Mouse (Mus musculus) midbrain, embryonic 15.5 days (tissue): ENCODE data around the gene Trim47. TPM values are rescaled to one million over a fixed set of nuclear protein-coding genes. Genes with fewer than 3 reads are reported as not detected.

ENCODE experiments used
- ATAC-seq: fragments of 200-750 bp; cut with Nextera tagmentation; replicated peaks from 2 replicates; pipeline ENCODE4 v1.8.0; 2017; ENCODE audit warnings: moderate TSS enrichment
- H3K27ac ChIP-seq: fragments of 300-500 bp; sonication (generic); 2 replicates; pipeline ENCODE4 v1.5.1; 2015; ENCODE audit warnings: mild to moderate bottlenecking, inconsistent platforms
- H3K27me3 ChIP-seq: fragments of 300-500 bp; sonication (generic); replicated peaks from 2 replicates; pipeline ENCODE4 v1.6.1; 2015; ENCODE audit warnings: inconsistent platforms
- H3K36me3 ChIP-seq: fragments of 300-500 bp; sonication (generic); replicated peaks from 2 replicates; pipeline ENCODE4 v1.6.1; 2015; ENCODE audit warnings: inconsistent platforms
- H3K4me1 ChIP-seq: fragments of 300-500 bp; sonication (generic); 2 replicates; pipeline ENCODE4 v1.6.1; 2015; ENCODE audit warnings: inconsistent platforms
- H3K4me2 ChIP-seq: fragments of 300-500 bp; sonication (generic); 2 replicates; pipeline ENCODE4 v1.6.1; 2015; ENCODE audit warnings: inconsistent platforms, mild to moderate bottlenecking, moderate library complexity
- H3K4me3 ChIP-seq: fragments of 300-500 bp; sonication (generic); 2 replicates; pipeline ENCODE4 v1.5.1; 2015; ENCODE audit warnings: mild to moderate bottlenecking, inconsistent platforms
- H3K9ac ChIP-seq: fragments of 300-500 bp; sonication (generic); 2 replicates; pipeline ENCODE4 v1.6.1; 2015; ENCODE audit warnings: mild to moderate bottlenecking, inconsistent platforms
- H3K9me3 ChIP-seq: fragments of 300-500 bp; sonication (generic); 2 replicates; pipeline ENCODE4 v1.6.1; 2016; ENCODE audit warnings: inconsistent platforms
- WGBS: fragments of 180-500 bp; shearing (Covaris S2); methylation state at CpG from one replicate; pipeline ENCODE4 v1.1.7; 2015; ENCODE audit warnings: mixed read lengths; 5-methylcytosine and 5-hydroxymethylcytosine counted together
- polyA plus RNA-seq: library from polyadenylated mRNA; unstranded; fragments of >200 nt; fragmentation: Nextera tagmentation; extraction: Ambion mirVana; gene quantifications from 2 replicates; pipeline ENCODE4 v1.2.1, GENCODE M21; 2015

The Trim47 gene
- polyA plus RNA-seq, 1 experiment from 2014 or later, result 10.5 TPM

DNA sequence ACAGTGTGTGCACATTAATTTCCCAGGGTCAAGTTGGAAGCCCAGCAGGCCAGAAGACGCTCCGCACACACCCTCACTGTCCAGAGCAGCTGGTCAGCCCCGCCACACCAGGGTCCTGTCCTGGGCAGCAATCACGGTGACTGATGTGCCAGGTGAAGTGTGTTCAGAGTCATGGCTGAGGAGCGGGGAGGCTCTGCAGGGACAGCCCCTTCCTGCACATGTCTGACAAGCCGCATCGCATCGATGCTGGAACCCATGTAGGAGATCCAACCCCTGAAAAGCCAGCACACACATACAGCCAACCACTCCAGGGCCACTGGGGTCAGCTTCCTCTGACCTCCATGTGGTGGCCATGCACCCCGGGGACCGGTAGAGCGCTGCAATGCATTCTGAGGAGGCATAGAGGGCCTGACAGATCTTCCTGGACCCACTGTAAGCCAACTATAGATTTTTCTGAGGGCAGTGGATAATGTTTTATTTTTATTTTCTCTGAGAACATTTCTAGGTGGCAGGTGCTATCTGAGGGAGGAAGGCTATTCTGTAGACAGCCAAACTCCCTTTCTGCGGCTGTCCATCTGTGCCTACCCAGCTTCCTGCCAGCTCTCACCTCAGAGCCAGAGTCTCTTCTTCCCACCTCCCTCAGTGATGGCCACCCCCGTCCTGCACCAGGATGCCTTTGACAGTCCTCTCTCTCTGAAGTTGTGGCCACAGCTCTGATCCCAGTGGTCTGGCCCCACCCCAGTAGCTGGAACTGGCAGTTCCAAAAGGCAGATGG is 65.2 kb downstream of the Trim47 start:
- Histone ChIP-seq H3K4me1 (no peaks in the 10 kb centered on the region), H3K27me3 (no peaks in the 10 kb centered on the region), H3K9me3 (no peaks in the 10 kb centered on the region), H3K27ac (no peak overlapping the region), H3K4me2 (no peak overlapping the region), H3K4me3 (no peak overlapping the region), H3K9ac (no peak overlapping the region), H3K36me3 (peaks cover 31% of the 10 kb centered on the region)
- ATAC-seq, result no peak; the same call in 1 of the 2 replicates
- WGBS, result 93% methylated on average over 13 of the region's 13 CpGs

DNA sequence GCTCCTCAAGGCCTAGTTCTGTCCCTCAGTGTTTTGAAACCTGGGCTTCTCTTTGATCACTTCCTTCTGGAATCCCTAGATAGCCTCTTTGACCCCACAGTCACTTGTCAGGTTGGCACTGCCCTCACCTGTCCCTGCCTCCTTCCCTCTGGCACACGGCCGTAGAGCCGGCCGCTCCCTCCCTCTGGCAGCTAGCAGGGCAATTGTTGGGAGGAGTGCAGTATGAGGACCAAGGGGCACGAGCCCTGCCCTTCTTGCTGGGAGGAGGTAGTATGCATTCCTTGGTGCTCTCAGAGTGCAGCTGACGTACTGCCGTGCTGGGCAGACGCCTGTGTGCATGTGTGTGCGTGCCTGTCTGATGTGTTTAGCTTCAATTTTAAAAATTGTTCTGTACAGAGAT is 66.4 kb downstream of the Trim47 start:
- Histone ChIP-seq H3K27me3 (no peaks in the 10 kb centered on the region), H3K4me3 (no peak overlapping the region), H3K4me2 (no peak overlapping the region), H3K27ac (no peak overlapping the region), H3K9ac (no peak overlapping the region), H3K36me3 (peaks cover 39% of the 10 kb centered on the region), H3K4me1 (no peaks in the 10 kb centered on the region), H3K9me3 (no peaks in the 10 kb centered on the region)
- no peak for ATAC-seq
- 93% methylated on average over 9 of the region's 9 CpGs for WGBS

DNA sequence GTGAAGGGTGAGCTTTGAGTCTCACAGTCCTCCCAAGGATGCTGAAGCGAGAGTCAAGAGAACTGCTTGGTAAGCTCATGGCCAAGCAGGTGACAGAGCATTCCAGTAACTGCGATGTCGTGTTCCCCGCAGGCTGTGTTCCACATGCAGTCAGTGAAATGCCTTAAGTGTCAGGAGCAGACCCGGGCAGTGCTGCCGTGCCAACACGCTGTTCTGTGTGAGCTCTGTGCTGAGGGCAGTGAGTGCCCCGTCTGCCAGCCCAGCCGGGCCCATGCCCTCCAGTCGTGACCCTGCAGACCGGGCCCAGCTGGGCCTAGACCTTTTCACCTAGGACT is 67.4 kb downstream of the Trim47 start:
- Histone ChIP-seq H3K27me3 (no peaks in the 10 kb centered on the region), H3K36me3 (peaks cover 48% of the 10 kb centered on the region), H3K4me3 (no peak overlapping the region), H3K9ac (no peak overlapping the region), H3K4me1 (no peaks in the 10 kb centered on the region), H3K9me3 (no peaks in the 10 kb centered on the region), H3K27ac (no peak overlapping the region), H3K4me2 (no peak overlapping the region)
- WGBS, result 95% methylated on average over 11 of the region's 11 CpGs
- no peak for ATAC-seq

DNA sequence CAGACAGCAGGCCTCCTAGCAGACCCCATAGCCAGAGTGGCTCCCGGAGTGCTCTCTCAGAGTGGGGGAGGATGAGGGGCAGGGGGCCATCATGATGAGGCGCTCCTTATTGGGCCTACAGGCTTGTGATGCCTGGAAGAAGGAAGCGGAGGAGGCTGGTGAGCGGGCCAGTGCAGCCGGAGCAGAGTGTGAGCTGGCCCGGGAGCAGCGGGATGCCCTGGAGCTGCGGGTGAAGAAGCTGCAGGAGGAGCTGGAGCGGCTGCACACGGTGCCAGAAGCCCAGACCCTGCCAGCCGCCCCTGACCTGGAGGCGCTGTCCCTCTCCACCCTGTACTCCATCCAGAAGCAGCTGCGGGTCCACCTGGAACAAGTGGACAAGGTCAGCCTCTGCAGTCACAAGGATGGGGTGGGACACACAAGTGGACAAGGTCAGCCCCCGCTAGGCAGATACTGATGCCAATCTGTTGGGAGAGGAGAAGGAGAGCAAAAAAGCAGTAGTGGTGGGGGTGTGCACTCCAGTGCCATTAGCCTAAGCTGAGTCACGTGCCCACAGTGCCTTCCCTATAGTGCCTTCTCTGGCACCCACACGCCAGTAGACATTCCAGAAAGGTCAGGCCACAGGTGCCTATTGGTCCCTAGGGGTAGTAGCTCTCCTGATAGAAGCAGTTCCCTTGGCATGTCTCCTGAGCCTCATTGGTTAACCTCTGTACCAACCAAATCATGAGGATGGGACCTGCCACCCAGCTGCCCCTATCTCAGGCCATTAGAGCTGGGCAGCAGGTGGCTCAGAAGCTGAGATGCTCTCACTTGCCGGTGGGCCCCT is 67.9 kb downstream of the Trim47 start:
- peaks cover 53% of the 10 kb centered on the region for H3K36me3 ChIP-seq
- H3K27me3 ChIP-seq, result no peaks in the 10 kb centered on the region
- H3K9me3 ChIP-seq, result no peaks in the 10 kb centered on the region
- no peaks in the 10 kb centered on the region for H3K4me1 ChIP-seq
- no peak for ATAC-seq
- H3K27ac ChIP-seq, result no peak overlapping the region
- H3K4me2 ChIP-seq, result no peak overlapping the region
- WGBS, result 93% methylated on average over 17 of the region's 17 CpGs
- no peak overlapping the region for H3K4me3 ChIP-seq
- no peak overlapping the region for H3K9ac ChIP-seq

DNA sequence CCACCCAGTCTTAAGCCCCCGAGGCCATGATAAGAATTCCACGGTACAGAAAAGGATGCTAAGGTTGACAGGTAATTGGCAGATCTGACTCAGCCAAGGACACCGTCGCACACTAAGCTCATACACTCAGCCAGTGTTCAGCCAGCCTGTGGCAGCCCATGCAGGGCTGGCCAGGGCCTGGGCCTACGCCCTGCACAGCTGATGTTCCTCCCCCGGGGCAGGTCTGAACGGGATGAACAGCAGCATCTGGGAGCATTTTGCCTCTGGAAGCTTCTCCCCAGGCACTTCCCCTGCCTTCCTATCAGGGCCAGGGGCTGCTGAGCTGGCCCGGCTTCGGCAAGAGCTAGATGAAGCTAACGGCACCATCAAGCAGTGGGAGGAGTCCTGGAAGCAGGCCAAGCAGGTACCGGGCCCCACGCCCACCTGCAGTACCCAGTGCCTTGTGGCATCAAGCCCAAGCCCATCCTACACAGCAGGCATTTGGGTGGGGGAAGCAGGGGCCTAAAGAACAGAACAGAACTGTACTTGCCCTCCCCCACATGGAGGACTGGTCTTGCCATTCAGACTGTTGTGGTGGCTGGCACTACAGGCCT is 68.9 kb downstream of the Trim47 start:
- Histone ChIP-seq H3K9ac (no peak overlapping the region), H3K27ac (no peak overlapping the region), H3K9me3 (no peaks in the 10 kb centered on the region), H3K4me1 (no peaks in the 10 kb centered on the region), H3K4me3 (no peak overlapping the region), H3K27me3 (no peaks in the 10 kb centered on the region), H3K4me2 (no peak overlapping the region), H3K36me3 (peaks cover 58% of the 10 kb centered on the region)
- 86% methylated on average over 12 of the region's 12 CpGs for WGBS
- ATAC-seq, result no peak

DNA sequence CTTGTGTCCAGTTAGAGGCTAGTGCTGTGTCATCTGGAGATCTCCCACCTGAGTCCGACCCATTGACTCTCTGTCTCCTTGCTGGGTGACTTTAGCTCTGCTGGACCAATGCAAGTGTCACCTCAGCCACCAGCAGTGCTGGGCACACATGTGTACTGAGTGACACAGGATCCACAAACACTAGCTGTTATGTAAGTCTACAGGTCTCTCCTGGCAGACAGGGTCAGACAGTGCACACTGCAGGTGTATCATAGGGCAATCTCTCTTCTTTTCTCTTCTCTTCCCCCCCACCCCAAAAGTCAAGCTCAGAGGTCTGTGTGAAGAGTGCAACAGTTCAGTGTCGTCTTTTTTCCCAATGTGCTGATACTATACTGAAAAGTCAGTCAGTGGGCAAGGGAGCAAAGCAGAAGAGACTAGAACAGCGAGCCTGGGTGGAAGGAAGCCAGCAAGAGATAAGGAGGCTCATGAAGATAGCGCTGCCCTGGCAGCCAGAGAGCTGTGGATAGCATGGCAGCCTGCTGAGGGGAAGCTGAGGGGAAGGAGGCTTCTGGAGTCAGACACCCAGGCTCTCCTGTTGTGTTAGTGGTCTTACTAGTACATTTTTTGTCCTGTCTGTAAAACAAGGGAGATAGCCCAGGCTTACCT is 69.7 kb downstream of the Trim47 start:
- Histone ChIP-seq H3K9ac (no peak overlapping the region), H3K4me1 (no peaks in the 10 kb centered on the region), H3K4me2 (no peak overlapping the region), H3K27me3 (no peaks in the 10 kb centered on the region), H3K27ac (no peak overlapping the region), H3K9me3 (no peaks in the 10 kb centered on the region), H3K36me3 (peaks cover 59% of the 10 kb centered on the region), H3K4me3 (no peak overlapping the region)
- ATAC-seq, result no peak
- WGBS, result 95% methylated on average over 4 of the region's 4 CpGs

DNA sequence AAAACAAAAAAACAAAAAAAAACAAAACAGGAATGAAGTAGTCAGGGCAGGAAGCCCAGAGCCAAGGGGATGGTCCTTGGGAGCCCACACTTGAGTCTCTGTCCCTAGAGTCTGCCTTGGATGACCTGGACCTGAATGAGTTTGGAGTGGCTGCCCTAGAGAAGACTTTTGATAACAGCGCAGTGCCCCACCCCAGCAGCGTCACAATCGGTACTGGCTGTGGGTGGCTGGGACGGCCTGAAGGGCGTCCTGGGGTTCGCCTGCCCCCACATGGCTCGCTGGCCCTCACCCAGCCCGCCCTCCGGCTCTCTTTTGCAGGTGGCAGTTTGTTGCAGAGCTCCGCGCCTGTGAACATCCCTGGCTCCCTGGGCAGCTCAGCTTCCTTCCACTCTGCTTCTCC is 71.1 kb downstream of the Trim47 start:
- H3K9ac ChIP-seq, result no peak overlapping the region
- H3K27ac ChIP-seq, result no peak overlapping the region
- no peaks in the 10 kb centered on the region for H3K9me3 ChIP-seq
- H3K27me3 ChIP-seq, result no peaks in the 10 kb centered on the region
- H3K4me3 ChIP-seq, result no peak overlapping the region
- H3K4me1 ChIP-seq, result no peaks in the 10 kb centered on the region
- H3K4me2 ChIP-seq, result no peak overlapping the region
- ATAC-seq, result no peak
- 95% methylated on average over 11 of the region's 11 CpGs for WGBS
- H3K36me3 ChIP-seq, result peaks cover 59% of the 10 kb centered on the region

Other genes with a start within 250 kb of the Trim47 start
- gene Smim5, start 227.2 kb downstream of the Trim47 start, polyA plus RNA-seq, result 1.2 and 1.4 TPM in 2 replicates
- gene Smim6, start 215.2 kb downstream of the Trim47 start, polyA plus RNA-seq, result 1.0 and 1.1 TPM in 2 replicates
- 52.1 and 53.1 TPM in 2 replicates for gene Sap30bp, start 193.9 kb downstream of the Trim47 start, polyA plus RNA-seq
- 22.4 and 25.7 TPM in 2 replicates for gene Recql5, start 193.7 kb downstream of the Trim47 start, polyA plus RNA-seq
- 0.79 and 0.94 TPM in 2 replicates for gene Itgb4, start 152.5 kb downstream of the Trim47 start, polyA plus RNA-seq
- gene Galk1, start 114.5 kb downstream of the Trim47 start, polyA plus RNA-seq, result 53.2 and 58.5 TPM in 2 replicates
- 2,073 and 2,119 TPM in 2 replicates for gene H3f3b, start 99.2 kb downstream of the Trim47 start, polyA plus RNA-seq
- 39.7 and 40.7 TPM in 2 replicates for gene Unk, start 96.9 kb downstream of the Trim47 start, polyA plus RNA-seq
- 0.70 and 1.5 TPM in 2 replicates for gene Unc13d, start 49.2 kb downstream of the Trim47 start, polyA plus RNA-seq
- gene Wbp2, start 40.2 kb downstream of the Trim47 start, polyA plus RNA-seq, result 165 and 173 TPM in 2 replicates
- gene Trim65, start 3.9 kb upstream of the Trim47 start, polyA plus RNA-seq, result 2.7 and 3.1 TPM in 2 replicates
- 81.7 and 85.1 TPM in 2 replicates for gene Mrpl38, start 11.7 kb upstream of the Trim47 start, polyA plus RNA-seq
- 69.2 and 78.4 TPM in 2 replicates for gene Fbf1, start 41.0 kb upstream of the Trim47 start, polyA plus RNA-seq
- gene Ten1, start 71.6 kb upstream of the Trim47 start, polyA plus RNA-seq, result 86.7 and 92.5 TPM in 2 replicates
- gene Acox1, start 71.8 kb upstream of the Trim47 start, polyA plus RNA-seq, result 63.0 and 64.0 TPM in 2 replicates
- 0.84 and 0.96 TPM in 2 replicates for gene Evpl, start 110.9 kb upstream of the Trim47 start, polyA plus RNA-seq
- 62.4 and 63.5 TPM in 2 replicates for gene Srp68, start 147.0 kb upstream of the Trim47 start, polyA plus RNA-seq
- 0.45 and 0.57 TPM in 2 replicates for gene Galr2, start 153.7 kb upstream of the Trim47 start, polyA plus RNA-seq
- 109 and 110 TPM in 2 replicates for gene Exoc7, start 180.0 kb upstream of the Trim47 start, polyA plus RNA-seq
- 17.4 and 20.4 TPM in 2 replicates for gene Foxj1, start 208.2 kb upstream of the Trim47 start, polyA plus RNA-seq